Mouse (Mus musculus): ENCODE data around the gene Arhgef28.

DNA sequence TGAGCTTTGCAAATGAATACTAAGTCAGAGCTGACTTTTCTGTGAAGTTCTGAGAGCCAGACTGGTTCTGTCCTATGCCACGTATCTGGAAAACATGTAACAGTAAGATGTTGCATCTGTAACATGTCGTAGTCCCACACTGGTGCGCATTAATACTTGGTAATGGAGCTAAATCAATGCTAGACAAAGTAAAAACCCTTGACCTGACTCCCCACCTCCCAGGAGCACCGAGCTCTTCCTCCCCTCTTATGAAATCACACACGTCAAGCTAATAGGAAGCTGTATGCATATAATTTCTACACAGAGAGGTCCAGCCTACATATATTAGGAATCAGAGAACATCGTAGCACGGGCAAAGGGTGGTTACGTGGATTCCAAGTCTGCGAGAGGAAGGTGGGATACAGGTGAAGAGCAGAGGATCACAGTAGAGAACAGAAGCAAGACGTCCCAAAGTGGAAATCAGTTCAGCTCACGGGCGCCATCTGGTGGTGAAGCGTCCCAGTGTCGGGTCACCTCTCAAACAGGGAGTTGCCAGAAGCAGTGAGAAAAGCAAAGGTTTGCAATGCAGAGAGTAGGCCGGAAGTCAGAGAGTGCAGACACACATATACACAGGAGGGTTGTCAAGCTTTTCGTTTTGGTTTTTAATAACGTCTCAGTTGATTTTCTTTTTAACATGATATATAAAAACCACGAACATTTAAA is 267.5 kb downstream of the Arhgef28 start:
- TF ChIP-seq CTCF (IDR thresholded peaks at IDR 0.05; ENCODE audit: extremely low read depth, insufficient read depth, insufficient read length, insufficient replicate concordance) = peak; percentile 84
- no peak for TF ChIP-seq POLR2A (IDR thresholded peaks at IDR 0.05; ENCODE audit: low read depth, low read length)
